18 mouse cellular contexts compared by ENCODE assay signal in the genomic region with DNA sequence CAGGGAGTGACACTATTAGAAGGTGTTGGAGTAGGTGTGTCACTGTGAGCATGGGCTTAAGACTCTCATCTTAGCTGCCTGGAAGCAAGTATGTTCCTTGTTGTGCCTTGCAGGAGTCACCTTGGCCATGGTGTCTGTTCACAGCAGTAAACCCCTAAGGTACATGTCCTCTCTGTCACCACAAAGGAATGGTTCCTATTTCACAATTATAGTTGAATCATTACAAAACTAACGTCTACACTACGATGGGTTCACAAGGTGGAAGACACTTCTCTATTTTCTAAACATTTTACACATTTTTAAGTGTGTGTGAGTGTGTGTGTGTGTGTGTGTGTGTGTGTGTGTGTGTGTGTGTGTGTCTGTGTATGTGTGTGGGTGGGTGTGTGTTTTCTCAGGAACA.
"Had no signal": no experiment of that assay in that cellular context is flagged by ENCODE, and none has a peak within 500 bp of the region (broad histone marks: within the 10 kb centered on the region; RNA-seq: fewer than 3 reads in every experiment).

No protein-coding gene starts in this region.

- ATAC-seq: hindbrain, embryonic 16.5 days; inflammation-experienced regulatory T-cells, adult 6 months; intestine, embryonic 15.5 days; intestine, postnatal 0 days; liver, embryonic 12.5 days had no signal

- DNase-seq: gastrocnemius, adult 2 months; gastrocnemius, postnatal 10 days; gastrocnemius, postnatal 25 days; heart, adult 11 months; heart, adult 2 months; heart, postnatal 10 days; heart, postnatal 4 days; kidney, adult 18-20 months; kidney, adult 8-10 months; kidney, postnatal 10 days; kidney, postnatal 25 days; kidney, postnatal 4 days; left cerebral cortex, postnatal 4 days had no signal
